Mouse (Mus musculus): ENCODE data around the gene Gm14151. TPM values are rescaled to one million over a fixed set of nuclear protein-coding genes. Genes with fewer than 3 reads are reported as not detected.

The Gm14151 gene
- polyA plus RNA-seq (2012; rRNA removed): not detected in 2 replicates

GRCm38 (mm10) chr2:151092250-151092649 lies at the start of gene Gm14151:
TSS of gene Gm14151 (minus strand) at chr2:151092350.

GRCm38 (mm10) chr2:151097945-151098344 lies 5.8 kb upstream of the Gm14151 start, which contains the start of gene Gm14147:
TSS of gene Gm14147 (plus strand) at chr2:151098245.

GRCm38 (mm10) chr2:151039232-151039695 lies 52.9 kb downstream of the Gm14151 start, which contains the start of the genes Ninl and Nanp:
TSS of gene Ninl (minus strand) at chr2:151039382.
TSS of gene Nanp (minus strand) at chr2:151039398.

Other genes starting within 250 kb of the Gm14151 start
- 60.9 and 62.6 TPM in 2 replicates for gene Abhd12, start 187.6 kb downstream of the Gm14151 start, polyA plus RNA-seq (2012; rRNA removed)
- 24.8 and 32.3 TPM in 2 replicates for gene Gins1, start 186.9 kb downstream of the Gm14151 start, polyA plus RNA-seq (2012; rRNA removed)
- 16.0 and 23.5 TPM in 2 replicates for gene Ninl, start 53.0 kb downstream of the Gm14151 start, polyA plus RNA-seq (2012; rRNA removed)
- 12.6 and 14.1 TPM in 2 replicates for gene Nanp, start 53.0 kb downstream of the Gm14151 start, polyA plus RNA-seq (2012; rRNA removed)
- gene Gm14147, start 5.9 kb upstream of the Gm14151 start, polyA plus RNA-seq (2012; rRNA removed): not detected in 2 replicates

Measured in central nervous system, embryonic 14 days (tissue).